Mouse (Mus musculus) kidney, adult 2 months (tissue): Measurements from ENCODE around the gene Kctd10.

Experiments
- CTCF ChIP-seq: fragments of 200-500 bp; conservative IDR thresholded peaks from 2 replicates; pipeline ENCODE4 v1.5.1; 2011; ENCODE audit warnings: low read depth, mild to moderate bottlenecking, control low read depth, low read length, moderate library complexity, mixed read lengths; ENCODE audit not compliant: insufficient read depth, insufficient read length
- POLR2A ChIP-seq: fragments of 200-500 bp; IDR thresholded peaks from one replicate; pipeline ENCODE4 v1.6.1; 2011; ENCODE audit warnings: low read depth, low read length, control low read depth

DNA sequence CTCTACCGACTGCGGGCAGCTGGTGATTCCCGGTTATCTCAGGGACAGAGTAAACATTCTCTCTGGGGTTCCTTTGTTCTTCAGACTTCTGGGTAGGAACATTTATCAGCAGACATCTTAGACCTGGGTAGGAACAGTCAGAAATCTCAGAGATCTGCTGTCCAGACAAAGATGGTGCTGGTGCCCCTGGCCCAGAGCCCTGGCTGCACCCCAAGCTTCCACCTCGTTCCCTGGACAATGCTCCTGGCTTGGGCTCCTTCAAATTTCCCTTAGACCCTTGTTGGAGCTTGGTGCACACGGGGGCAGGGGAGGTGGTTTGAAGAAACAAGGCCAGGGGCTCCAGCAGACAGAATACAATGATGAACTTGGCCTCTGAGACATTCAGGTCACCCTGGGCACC is 42.3 kb upstream of the Kctd10 start:
- TF ChIP-seq POLR2A (no peak), CTCF (no peak)
